Mouse (Mus musculus) adrenal gland, postnatal 4 days (tissue): Measurements from ENCODE around the gene Nhlh1. TPM values are rescaled to one million over a fixed set of nuclear protein-coding genes. Genes with fewer than 3 reads are reported as not detected.

ENCODE experiments used
- DNase-seq, 2 experiments: peaks; one replicate each; pipeline ENCODE4 v3.0.0; 2021 to 2022; ENCODE audit warnings: low spot score in 2 of 2, mixed read lengths in 2 of 2
- total RNA-seq, 2 experiments: library from RNA; stranded (reverse); gene quantifications; 2 replicates each; pipeline ENCODE4 v1.2.3; 2021

Gene Nhlh1
- total RNA-seq, 2 experiments from 2014 or later: 0.31 TPM; not detected in 1

DNA sequence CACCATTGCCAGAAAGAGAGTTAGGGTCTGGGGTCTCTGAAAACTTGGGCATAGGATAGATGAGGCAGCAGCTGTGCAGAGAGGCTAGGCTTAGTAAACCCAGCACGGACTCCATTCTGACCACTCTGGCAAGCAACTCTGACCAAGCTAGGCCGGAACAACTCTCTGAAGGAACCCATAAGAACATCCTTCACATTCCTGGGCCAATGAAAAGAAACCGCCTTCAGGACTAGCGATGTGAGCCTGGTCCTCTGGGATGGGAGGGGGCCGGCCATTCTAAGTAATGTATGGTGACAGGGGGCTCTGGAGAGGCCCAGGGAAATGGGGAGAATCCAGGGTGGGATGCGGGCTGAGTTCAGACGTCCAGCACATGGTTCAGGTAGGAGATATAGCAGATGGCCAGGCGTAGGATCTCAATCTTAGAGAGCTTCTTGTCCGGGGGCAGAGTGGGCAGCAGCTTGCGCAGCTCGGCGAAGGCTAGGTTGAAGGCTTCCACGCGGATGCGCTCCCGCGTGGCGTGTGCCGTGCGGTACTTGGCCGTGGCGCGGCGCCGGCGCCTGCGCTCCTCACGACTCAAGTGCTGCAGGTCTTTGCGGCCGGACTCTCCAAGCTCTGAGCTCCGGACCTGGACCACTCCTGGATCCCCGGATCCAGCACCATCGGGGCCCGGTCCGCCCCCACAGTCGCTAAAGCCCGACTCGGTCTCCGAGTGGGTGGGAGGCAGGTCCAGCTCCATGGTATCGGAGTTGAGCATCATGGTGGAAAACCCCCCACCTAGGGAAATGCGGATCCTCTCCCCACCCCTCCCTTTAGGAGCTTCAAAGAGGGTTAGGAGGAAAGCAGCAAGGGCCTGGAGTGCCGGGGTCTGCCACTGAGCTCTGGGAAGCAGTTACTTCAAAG is 3.6 kb downstream of the Nhlh1 start:
- no peak for DNase-seq

DNA sequence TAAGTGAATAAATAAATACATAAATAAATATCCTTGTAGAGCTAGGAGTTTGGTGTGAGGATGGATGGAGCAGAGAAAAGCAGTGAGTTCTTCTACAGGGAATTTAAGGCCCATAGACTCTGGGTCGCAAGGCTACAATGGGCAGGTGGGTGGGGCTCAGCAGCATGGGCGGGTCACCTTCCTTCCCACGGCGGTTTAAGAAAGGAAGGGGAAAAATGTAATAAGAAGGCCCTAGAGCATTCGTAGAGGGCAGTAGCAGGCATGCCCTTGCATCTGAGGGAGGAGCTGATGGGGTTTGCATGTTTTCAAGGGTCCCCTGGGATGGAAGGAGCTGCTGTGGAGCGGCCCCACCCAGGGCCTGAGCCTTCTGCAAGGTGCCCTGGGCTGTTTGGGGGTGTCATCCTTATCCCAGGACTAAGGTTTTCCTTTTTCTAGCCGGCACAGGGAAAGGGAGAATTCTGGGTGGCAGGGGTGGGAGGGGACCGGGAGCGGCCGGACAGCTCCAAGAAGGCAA is 4.5 kb downstream of the Nhlh1 start:
- DNase-seq: no peak

DNA sequence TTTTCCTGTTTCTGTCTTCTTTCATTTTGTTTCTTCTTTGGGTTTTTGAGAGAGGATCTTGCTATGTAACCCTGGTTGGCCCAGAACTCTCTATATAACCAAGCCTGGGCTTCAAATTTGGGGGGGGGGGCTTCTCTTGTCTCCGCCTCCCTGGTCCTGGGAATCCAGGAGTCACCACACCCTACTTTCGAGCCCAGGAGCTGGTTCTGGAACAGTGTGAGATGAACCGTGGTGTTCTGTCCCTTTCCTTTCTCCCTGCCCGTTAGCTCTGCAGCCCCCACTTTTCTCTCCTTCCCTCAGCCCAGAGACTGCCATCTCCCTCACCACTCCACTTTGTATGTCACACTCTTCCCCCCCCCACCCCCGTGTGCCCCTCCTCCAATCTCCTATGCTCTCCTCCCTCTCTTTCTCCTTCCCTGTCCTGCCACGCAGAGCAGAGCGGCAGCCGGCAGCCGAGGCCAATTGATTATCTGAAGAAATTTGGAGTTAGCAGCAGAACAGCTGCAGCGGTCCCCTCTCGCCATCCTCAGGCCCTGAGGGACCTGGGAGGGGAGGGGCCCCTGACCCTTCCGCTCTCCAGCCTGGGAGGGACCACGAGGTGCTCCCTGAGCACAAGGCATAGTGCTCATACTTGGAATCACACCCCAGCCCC is 8.1 kb downstream of the Nhlh1 start:
- DNase-seq: no peak

DNA sequence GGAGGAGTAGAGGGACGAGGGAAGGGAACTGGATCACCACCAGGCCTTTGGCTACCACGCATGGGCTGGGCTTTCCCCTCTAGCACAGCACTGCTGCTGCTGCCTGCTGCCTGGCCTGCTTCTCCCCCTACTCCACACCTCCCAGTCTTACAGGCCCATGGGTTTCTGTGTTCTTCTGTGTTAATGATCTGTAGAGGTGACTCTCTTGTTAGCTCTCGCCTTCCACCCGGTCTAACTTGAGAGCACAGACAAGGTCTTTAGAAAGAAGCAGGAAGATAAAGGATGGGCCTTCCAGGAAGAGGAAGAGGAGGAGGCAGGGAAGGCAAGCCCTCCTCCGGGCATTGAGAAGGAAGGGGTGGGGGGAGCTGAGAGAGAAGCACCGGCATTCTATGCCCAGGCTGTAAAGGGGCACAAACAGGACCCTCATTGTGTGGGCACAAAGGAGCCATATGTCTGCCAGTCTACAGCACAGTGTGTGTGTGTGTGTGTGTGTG is 9.1 kb downstream of the Nhlh1 start:
- no peak for DNase-seq

DNA sequence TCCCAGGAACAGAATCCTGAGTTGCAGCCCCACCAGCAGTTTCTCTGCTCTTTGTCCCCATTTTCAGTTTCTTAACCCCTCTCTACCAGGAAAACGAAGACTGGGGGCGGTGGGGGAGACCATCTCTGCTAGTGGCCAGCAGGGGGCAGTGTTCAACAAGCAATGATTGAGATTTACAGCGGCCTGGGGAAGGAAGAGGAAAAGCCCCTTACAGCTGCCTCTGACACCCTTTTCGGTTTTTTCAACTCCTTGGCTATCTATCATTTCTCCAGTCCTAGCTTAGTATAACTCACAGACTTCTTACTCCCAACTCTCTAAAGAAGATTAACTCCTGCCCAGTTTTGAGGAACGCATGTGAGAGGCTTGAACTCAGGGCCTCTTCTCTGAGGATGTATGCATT is 10.4 kb downstream of the Nhlh1 start:
- peak; percentile 37 to 43 for DNase-seq

DNA sequence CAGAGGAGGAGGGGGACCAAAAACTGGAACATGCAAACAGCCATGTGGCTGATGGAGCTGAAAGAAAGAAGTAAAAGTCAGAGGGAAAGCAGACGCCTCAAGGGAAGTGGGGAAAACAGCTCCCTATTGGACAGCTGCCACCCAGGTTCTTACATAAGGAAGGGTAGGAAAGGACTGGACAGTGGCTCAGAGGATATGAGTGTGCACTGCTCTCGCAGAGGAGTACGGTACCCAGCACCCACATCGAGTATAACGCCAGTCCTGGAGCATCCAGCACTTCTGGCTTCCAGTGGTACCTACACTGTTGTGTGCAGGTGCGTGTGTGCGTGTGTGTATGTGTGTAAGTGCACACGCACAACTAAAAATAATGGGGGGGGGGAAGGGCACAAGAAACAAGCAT is 11.0 kb downstream of the Nhlh1 start:
- DNase-seq: no peak

DNA sequence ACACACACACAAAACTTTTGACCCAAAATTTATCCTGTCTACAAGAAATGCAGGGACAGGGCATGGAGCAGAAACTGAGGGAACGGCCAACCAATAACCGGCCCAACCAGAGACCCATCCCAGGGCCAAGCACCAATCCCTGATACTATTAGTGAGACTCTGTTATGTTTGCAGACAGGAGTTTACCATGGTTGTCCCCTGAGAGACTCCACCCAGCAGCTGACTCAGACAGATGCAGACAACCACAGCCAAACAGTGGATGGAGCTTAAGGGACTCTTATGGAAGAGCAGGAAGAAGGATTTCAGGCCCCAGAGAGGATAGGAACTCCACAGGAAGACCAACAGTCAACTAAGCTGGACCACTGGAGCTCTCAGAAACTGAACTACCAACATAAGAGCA is 27.5 kb downstream of the Nhlh1 start:
- DNase-seq: no peak

DNA sequence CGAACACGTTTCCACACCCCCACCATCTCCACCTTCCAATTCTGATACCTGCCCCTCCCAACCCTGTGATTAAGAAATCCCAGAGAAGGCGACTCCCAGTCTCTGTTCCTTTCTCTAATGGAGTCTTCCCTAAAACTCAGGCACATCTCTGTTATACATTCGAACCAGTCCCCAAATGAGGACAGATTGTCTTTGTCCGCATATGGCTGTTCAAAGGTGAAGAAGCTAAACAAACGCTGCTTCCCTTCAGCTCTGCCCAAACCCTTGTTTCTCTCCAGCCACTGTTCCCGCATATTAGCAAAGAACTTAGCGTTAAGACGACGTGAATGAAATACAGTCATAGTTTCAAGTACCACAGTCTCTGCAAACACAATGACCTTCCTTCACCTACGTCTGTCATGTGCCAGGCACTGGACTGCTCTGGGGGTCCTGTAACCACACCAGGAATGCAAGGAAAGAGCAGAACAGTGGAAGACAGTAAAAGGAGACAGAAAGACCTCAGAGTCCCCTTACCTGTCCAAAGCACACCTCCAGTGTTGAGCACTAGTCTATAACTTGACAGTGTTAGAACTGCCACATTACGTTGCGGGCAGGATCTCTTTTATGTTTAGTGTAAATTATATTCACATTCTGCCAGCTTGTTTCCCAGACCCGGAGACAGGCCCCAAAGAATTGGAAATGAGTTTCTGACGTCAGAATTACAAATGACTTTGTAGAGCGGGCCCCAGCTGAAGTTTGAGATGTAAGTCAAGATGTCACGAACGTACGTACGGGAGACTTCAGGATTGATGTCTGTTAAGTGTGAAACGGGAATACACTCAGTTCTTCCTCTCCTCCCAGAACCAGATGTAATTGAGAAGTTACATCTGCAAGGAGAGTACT is 28.7 kb downstream of the Nhlh1 start, which contains the start of gene Vangl2:
Vangl2 (minus strand) TSS at position 51 of the 882 bp plus-strand sequence.
- DNase-seq: no peak

DNA sequence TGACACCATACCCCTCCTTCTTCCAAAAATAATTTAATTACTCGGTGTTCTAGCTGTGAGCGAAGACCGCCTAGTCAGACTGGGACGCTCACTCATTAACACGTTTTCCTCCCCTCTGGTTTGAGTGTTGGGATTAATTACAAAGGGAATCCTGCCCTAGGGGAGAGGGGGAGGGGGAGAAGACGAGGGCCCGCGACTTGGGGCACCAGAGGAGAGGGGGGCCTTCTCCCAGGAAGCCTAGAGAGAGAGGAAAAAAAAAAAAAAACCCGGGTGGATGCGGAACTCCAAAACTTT is 29.6 kb downstream of the Nhlh1 start:
- DNase-seq: no peak

DNA sequence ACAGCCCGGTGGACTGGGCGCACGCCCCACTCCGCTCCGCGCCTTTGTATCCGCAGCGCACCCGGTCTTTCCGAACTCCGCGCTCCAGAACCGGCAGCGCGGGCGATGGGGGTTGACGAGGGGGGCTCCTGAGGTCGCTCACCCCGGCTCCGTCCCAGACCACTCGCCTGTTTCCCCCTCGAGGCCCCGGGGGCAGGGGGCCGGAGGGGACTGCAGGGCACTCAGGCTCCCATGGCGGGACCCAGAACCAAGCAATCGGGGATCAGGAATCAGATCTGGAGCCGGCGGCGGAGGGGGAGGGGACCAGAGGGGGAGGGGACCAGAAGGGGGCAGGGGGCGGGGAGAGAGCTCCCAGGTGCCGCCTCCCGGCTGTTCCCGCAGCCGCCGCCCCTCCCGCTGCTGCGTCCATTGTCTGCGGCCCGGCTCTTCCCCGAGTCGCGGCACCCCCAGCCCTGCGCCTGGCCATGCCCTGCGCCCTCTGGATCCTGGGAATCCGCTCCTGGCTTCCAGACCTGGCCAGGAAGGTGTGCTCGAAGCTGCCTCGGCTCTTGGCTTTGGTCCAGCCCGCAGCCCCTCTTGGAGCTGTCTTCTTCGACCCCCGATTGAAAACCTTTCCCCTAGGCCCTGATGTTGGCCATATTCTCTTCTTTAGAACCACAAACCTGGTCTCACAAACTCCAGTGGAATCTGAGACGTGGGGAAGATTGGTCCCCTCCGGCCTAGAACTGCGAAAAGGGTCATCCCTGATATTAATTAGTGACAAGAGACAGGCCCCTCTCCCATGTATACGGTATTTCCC is 30.2 kb downstream of the Nhlh1 start:
- DNase-seq: peak; percentile 78 to 80

DNA sequence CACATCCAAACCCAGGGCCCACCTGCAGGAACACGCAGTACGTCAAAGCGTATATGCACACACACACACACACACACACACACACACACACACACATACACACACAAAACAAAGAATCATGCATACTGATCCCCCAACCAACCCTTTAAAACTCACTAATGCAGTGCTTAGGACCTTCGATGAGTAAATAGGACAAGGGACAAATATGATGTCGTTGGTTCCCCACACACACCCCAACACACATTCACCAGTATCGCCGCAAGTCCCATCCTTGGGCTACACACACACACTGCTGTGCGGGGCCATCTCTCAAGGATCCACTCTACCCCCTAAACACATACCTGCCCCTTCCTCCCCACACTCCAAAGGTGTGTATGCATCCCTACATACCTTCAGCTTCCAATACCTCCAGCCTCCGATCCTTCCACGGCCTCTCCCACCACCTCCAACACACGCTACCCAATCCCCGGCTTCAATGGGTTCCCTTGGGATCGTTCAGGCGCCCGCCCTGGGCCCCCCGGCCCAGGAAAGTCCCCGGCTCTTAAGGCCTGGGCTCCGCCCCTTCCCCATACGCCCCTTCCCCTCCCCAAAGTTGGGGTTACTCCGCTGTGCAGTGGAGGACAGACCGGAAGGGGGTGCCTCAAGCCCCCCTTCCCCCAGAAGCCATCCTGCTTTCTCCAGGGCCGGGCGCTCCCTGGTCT is 31.0 kb downstream of the Nhlh1 start:
- no peak for DNase-seq

DNA sequence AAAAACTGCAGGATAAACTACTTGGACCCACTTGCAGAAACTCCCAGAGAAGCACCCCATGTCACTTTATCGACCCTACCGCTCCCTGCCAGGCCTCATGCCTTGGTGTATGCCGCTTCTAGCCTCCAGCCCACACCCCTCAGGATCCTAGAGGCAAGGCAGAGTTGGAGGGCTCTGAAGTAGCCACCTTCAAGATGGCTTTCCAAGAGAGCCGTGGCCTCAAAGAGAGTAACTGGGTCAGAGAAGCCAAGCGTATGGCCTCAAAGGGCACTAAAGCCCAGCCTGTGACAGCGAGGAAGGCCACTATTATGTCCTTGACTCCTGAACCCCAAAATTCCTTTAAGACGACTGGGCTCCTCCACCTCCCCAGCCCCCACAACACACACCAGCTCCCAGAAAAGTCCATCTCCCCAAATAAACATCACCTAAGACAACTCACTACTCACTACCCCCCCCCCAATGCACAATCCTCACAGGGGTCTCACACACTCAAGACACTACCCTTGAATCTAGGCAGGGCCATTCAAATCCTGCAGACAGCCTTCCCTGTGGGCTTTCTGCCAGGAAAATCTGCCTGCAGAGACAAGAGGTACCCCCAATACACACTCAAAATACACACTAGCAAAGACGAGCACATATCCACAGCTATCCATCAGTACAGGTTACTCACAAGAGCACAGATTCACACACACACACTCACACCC is 32.0 kb downstream of the Nhlh1 start:
- no peak for DNase-seq

DNA sequence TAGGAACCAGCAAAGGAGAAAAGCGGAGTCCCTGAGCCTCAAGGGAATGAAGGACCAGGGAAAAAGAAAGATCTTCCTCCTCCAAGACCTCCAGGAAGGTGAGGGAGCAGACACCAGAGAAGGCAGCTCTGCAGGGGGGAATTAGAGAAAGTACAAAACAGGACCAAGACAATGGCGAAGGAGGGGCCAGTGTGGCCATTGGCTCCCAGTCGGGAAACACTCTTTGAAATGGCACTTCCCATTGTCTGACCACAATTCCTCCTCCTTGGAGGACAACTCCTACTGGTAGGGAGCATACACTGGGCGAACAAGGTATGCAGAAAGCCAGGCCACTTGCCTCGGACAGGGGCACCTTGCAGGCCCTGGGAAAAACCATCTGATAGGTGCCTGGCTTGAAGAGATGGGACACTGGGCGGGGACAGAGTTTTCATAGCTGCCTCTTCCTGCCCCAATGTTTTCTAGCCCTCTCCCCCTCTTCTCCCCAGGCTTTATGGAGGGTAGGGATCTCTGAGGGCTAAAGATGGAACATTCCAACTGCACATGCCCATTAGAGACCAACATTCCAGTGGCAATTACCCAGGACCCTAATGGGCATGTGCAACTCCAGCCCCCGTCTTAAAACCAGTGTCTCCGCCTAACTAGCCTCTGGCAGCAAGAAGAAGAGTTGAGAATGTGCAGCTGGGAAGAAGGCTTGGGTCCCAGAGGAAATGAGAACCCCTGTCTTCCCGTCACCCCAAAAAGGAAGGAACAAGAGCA is 33.1 kb downstream of the Nhlh1 start:
- DNase-seq: no peak

DNA sequence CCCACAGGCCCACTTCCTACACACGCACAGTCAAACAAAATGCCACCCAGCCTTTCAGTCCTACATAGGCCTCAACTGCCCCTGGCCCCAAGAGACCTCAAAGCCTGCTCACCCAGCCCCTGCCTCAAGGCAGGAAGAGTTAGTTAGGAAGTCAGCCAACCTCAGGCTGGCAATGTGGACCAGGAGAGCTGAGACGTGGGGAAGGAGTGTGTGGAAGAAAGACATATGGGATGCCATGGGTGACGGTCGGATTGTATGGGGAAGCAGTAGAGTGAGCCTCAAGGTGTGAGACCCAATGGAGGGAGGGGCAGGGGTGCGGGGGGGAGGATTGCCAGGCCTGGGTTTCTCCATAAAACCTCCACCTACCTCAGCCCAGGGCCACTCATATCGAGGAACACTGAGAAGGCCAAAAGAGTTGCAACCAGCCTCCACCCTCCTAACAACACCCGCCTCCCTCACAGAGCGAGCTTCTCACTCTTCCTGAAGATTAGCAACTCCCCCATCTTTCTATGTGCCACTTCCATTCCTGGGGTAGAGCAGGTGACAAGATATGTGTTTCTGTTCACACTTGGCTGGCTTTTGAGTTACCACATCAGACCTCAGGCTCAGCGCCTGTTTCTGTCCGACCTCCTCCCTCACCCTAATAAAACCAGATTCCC is 37.4 kb downstream of the Nhlh1 start:
- DNase-seq: no peak

DNA sequence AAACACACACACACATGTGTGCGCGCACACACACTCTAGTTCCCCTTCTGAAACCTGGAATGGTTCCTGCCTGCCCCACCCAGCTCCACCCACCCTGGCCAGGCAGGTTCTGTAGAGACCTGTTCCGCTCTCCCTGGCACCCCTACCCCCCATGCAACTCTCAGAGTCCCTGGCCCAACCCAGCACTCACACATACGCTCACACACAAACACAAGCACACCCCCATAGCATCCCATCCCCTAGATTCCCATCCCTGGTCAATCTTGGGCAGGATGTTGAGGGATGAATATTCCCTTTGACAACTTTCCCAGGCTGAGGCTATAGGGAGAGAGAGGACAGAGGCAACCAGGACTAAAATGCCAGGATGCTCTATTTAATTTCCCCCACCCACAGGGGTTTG is 38.0 kb downstream of the Nhlh1 start:
- DNase-seq: no peak

DNA sequence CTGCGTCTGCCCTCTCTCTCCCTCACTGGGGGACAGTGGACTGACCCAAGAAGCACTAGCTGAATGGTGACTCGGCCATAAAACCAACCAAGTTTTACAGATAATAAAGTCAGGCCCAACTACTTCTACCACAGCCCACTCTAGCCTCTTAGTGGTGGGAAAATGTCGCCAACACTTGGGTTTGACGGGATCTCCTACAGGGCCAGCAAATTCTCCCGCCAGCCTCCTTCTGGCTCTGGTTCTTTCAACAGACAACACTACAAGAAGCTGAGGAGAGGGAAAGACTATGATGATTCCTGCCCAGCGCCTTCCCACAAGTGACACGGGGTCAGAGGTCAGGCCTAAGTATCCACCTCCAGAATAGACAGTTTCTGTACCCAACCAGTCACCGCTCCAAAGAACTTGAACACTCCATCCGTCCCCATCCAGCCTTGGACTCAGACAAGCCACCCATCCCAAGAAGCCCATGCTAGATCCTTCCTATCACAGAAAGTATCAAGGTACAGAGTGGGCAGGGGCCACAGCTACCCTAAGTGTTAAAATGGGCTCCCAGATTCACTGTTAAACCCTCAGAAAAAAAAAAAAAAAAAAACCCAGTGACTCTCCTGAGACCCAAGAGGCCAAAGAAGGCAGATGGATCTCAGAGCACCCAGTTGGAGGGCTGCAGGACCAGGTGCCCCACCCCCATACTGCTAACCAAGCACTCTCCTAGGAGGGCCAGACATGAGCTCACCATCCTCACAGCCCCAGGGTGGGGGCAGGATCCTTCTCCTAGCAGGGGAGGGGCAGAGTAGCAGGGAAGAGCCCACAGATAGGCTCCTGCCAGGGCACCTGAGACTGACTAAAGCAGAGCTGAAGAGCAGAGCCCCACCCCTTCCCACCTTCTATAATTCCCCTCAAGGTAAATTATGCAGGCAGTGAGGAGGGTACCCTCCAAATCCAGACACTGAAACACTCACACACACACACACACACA is 38.7 kb downstream of the Nhlh1 start:
- no peak for DNase-seq
